Mouse (Mus musculus) liver, embryonic 14.5 days (tissue): ENCODE results near the gene Senp7. TPM values are rescaled to one million over a fixed set of nuclear protein-coding genes. Genes with fewer than 3 reads are reported as not detected.

ENCODE experiments used
- ATAC-seq: fragments of 200-750 bp; cut with Nextera tagmentation; 2 replicates; pipeline ENCODE4 v1.8.0; 2017; ENCODE audit warnings: moderate number of reproducible peaks, mild to moderate bottlenecking, moderate library complexity; ENCODE audit not compliant: insufficient read depth
- DNase-seq, 3 experiments: peaks; one replicate each; pipeline ENCODE4 v3.0.0-alpha.2; 2012 to 2013; ENCODE audit warnings: low read depth in 3 of 3, low spot score in 3 of 3
- H3K27ac ChIP-seq: fragments of 300-500 bp; sonication (generic); 2 replicates; pipeline ENCODE4 v1.5.1; 2014; ENCODE audit warnings: moderate library complexity, mild to moderate bottlenecking, control low read depth, inconsistent platforms
- H3K27me3 ChIP-seq: fragments of 300-500 bp; sonication (generic); 2 replicates; pipeline ENCODE4 v1.6.1; 2014; ENCODE audit warnings: mild to moderate bottlenecking, low read length, moderate library complexity; ENCODE audit not compliant: control insufficient read depth, insufficient read depth
- H3K36me3 ChIP-seq: fragments of 300-500 bp; sonication (generic); replicated peaks from 2 replicates; pipeline ENCODE4 v1.6.1; 2014; ENCODE audit warnings: low read depth; ENCODE audit not compliant: control insufficient read depth, insufficient read depth
- H3K4me1 ChIP-seq, 2 experiments: fragments of 200-500 bp in 1 of 2; fragments of 300-500 bp in 1 of 2; sonication (generic) in 1 of 2; replicated peaks; 2 replicates each; pipeline ENCODE4 v1.6.1; 2012 to 2014; ENCODE audit warnings: antibody characterized with exemption in 1 of 2, inconsistent platforms in 1 of 2, low read length in 1 of 2; ENCODE audit not compliant: control insufficient read depth in 2 of 2, insufficient read depth in 2 of 2
- H3K4me2 ChIP-seq: fragments of 300-500 bp; sonication (generic); 2 replicates; pipeline ENCODE4 v1.6.1; 2014; ENCODE audit warnings: low read depth, mild to moderate bottlenecking, control low read depth, moderate library complexity
- H3K4me3 ChIP-seq, 2 experiments: fragments of 200-500 bp in 1 of 2; fragments of 300-500 bp in 1 of 2; sonication (generic) in 1 of 2; 2 replicates each; pipeline ENCODE4 v1.5.1; 2012 to 2014; ENCODE audit warnings: low read depth in 2 of 2, low read length in 2 of 2, mild to moderate bottlenecking in 2 of 2, control low read depth in 1 of 2, inconsistent platforms in 1 of 2, moderate library complexity in 1 of 2; ENCODE audit not compliant: insufficient read depth in 1 of 2
- H3K9ac ChIP-seq: fragments of 300-500 bp; sonication (generic); replicated peaks from 2 replicates; pipeline ENCODE4 v1.6.1; 2014; ENCODE audit warnings: mild to moderate bottlenecking, control low read depth, moderate library complexity
- H3K9me3 ChIP-seq: fragments of 300-500 bp; sonication (generic); 2 replicates; pipeline ENCODE4 v1.6.1; 2016; ENCODE audit warnings: low read length, mixed read lengths; ENCODE audit not compliant: control insufficient read depth
- CTCF ChIP-seq: IDR thresholded peaks from 2 replicates; pipeline ENCODE4 v1.5.1; 2016; ENCODE audit warnings: antibody characterized with exemption, low read depth, control low read depth
- EP300 ChIP-seq: IDR thresholded peaks from 2 replicates; pipeline ENCODE4 v1.6.1; 2016; ENCODE audit warnings: antibody characterized with exemption, low read depth
- WGBS: fragments of 180-500 bp; shearing (Covaris S2); extraction: QIAGEN DNeasy Blood & Tissue Kit; methylation state at CpG from one replicate; pipeline ENCODE4 v1.1.7; 2014; ENCODE audit not compliant: insufficient replicate concordance; 5-methylcytosine and 5-hydroxymethylcytosine counted together
- polyA plus RNA-seq, 2 experiments: library from polyadenylated mRNA; depleted of rRNA in 1 of 2; stranded (reverse) in 1 of 2; unstranded in 1 of 2; fragments of >200 nt; fragmentation: Nextera tagmentation in 1 of 2; extraction: Ambion mirVana in 1 of 2; gene quantifications; 2 replicates each; pipeline versions ENCODE4 v1.2.1 to v1.2.3; 2012 to 2014

Gene Senp7
- polyA plus RNA-seq, 2 experiments: 8.7 to 15.5 TPM

DNA sequence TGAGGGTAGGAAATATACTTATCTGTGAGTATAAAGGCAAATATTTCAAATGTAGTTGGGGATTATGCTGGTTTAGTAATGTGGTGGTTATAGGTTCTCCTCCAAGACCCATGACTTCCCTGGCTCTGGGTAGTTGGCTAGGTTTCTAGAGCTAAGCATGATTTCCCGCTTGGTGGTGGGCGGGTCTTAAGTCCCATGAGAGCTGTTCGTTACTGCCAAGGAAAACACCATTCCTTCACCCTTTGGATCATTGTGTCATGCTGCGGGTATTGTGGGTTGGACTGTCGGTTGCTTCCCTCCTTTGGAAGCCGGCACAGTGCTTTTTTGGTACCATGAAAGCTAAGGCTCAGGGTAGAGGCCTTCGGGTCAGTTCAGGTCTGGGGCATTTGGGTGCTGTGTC lies 115.3 kb downstream of the Senp7 start:
- H3K9ac ChIP-seq: no peak overlapping the region
- H3K4me1 ChIP-seq: no peaks in the 10 kb centered on the region
- WGBS: 89% methylated on average over 7 of the region's 7 CpGs
- H3K4me3 ChIP-seq: no peak overlapping the region
- no peak overlapping the region for H3K27ac ChIP-seq
- no peaks in the 10 kb centered on the region for H3K9me3 ChIP-seq
- H3K27me3 ChIP-seq: no peaks in the 10 kb centered on the region
- TF ChIP-seq EP300 (no peak), CTCF (no peak)
- ATAC-seq (no peak), DNase-seq (no peak)
- H3K36me3 ChIP-seq: no peaks in the 10 kb centered on the region
- H3K4me2 ChIP-seq: no peak overlapping the region

DNA sequence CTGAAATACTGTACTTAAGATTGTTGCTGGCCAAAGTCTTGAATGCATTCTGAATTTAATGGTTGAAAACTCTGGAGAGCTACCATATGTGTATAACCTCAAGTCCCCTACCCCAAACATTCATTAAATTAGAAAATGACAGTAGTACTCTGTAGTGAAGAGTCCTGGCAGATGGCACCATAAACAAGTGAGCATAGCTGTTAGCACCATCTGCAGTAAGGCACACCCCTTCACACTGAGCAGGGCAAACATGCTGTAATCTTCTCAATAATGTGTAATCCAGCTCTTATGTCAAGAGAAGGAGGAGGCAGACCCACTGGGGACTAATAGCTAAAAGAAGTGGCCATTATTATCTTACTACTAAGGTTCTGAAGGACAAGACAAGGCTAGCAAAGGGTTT lies 122.1 kb downstream of the Senp7 start:
- TF ChIP-seq EP300 (no peak), CTCF (no peak)
- Histone ChIP-seq H3K36me3 (peaks cover 5% of the 10 kb centered on the region), H3K4me1 (no peaks in the 10 kb centered on the region), H3K27ac (no peak overlapping the region), H3K9me3 (no peaks in the 10 kb centered on the region), H3K27me3 (no peaks in the 10 kb centered on the region), H3K4me2 (no peak overlapping the region), H3K9ac (no peak overlapping the region), H3K4me3 (no peak overlapping the region)
- no peak for DNase-seq
- no peak for ATAC-seq

DNA sequence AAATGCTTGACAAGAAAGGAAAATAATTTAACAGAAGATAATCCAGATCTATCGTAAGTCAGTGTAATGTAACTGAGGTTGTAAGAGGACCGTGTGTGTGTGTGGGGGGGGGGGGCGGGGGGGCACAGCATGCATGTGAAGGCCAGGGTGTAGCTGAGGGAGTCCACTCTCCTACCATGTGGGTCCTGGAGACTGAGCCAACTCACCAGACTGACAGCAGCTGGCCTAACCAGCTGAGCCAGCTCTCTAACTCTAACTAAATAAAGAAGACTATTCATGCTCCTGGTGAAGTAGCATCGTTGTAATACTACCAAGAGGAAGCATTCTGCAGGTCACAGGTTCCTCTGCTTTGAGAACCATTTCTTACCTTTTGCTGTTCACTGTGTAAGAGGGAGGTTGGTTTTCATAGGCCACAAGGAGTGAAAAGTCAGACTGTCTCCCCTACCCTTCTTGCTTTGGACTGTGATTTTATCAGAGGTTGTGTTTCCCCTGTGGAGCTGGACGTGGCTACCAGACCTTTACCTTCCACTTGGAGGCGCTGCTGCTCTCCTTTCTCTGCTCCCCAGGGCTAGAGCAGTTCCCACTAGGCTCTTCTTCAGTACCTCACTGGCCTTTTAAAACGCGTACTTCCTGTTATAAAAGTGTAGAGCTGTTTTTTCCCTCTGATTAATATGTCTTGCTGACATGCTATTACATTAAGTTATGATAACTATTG lies 127.9 kb downstream of the Senp7 start:
- Histone ChIP-seq H3K9ac (no peak overlapping the region), H3K4me3 (no peak overlapping the region), H3K36me3 (peaks cover 9% of the 10 kb centered on the region), H3K27ac (no peak overlapping the region), H3K4me1 (no peaks in the 10 kb centered on the region), H3K9me3 (no peaks in the 10 kb centered on the region), H3K4me2 (no peak overlapping the region), H3K27me3 (no peaks in the 10 kb centered on the region)
- no peak for ATAC-seq
- DNase-seq: no peak
- TF ChIP-seq EP300: no peak
- TF ChIP-seq CTCF: peak; percentile 24
- WGBS: 68% methylated on average over 8 of the region's 8 CpGs

DNA sequence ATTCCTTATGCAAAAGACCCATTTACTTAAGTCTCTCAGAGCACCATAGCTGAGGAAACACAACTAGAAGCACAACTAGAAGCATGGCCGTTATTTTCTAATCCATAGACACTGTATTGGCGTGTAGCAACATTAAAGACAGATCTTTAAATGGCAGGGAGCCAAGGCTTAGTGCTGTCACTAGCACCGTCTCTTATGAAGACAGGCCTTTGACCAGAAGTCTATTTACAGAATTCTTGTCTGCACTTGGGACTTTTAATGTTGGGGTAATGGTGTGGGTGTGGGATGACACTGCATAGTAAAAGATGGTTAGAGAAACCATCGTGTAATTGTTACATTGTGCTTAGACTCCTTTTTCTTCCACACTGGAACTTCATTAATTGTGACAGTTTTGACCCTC lies 138.7 kb downstream of the Senp7 start:
- DNase-seq: no peak
- H3K36me3 ChIP-seq: peaks cover 3% of the 10 kb centered on the region; the same call in 1 of the 2 replicates
- 75% methylated on average over 4 of the region's 4 CpGs for WGBS
- H3K9ac ChIP-seq: no peak overlapping the region
- H3K27ac ChIP-seq: no peak overlapping the region
- H3K27me3 ChIP-seq: no peaks in the 10 kb centered on the region
- no peak overlapping the region for H3K4me3 ChIP-seq
- H3K9me3 ChIP-seq: no peaks in the 10 kb centered on the region
- ATAC-seq: no peak
- H3K4me1 ChIP-seq: no peaks in the 10 kb centered on the region
- TF ChIP-seq EP300 (no peak), CTCF (no peak)
- H3K4me2 ChIP-seq: no peak overlapping the region

DNA sequence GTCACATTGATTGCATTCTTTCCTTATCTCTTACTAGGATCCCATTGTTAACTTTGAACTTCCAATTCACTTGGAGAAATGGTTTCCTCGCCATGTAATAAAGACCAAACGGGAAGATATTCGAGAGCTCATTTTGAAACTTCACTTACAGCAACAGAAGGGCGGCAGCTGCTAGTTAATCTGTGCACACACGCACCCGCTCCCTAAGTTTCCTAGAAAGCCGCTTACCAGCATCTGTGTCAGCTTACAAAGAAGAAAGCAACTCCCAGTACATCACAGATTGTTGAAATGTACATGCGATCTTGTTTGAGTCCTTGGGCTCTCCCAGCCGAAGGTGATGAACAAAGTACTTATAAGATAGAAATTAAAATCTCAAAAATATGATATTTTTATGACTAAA lies 140.1 kb downstream of the Senp7 start:
- Histone ChIP-seq H3K9me3 (no peaks in the 10 kb centered on the region), H3K4me1 (no peaks in the 10 kb centered on the region), H3K4me2 (no peak overlapping the region), H3K27me3 (no peaks in the 10 kb centered on the region), H3K9ac (no peak overlapping the region), H3K36me3 (peaks cover 3% of the 10 kb centered on the region; the same call in 1 of the 2 replicates), H3K27ac (no peak overlapping the region), H3K4me3 (no peak overlapping the region)
- 83% methylated on average over 9 of the region's 9 CpGs for WGBS
- no peak for ATAC-seq
- no peak for DNase-seq
- no peak for TF ChIP-seq CTCF
- TF ChIP-seq EP300: no peak
